Mouse (Mus musculus) olfactory bulb, adult 2 months (tissue): ENCODE measurements around the gene Stub1. TPM values are rescaled to one million over a fixed set of nuclear protein-coding genes. Genes with fewer than 3 reads are reported as not detected.

Experiments
- H3K27ac ChIP-seq: fragments of 200-500 bp; 2 replicates; pipeline ENCODE4 v1.5.1; 2012; ENCODE audit warnings: low read depth, low read length; ENCODE audit not compliant: insufficient read depth
- H3K4me1 ChIP-seq: fragments of 200-500 bp; 2 replicates; pipeline ENCODE4 v1.6.1; 2012; ENCODE audit warnings: low read length; ENCODE audit not compliant: control insufficient read depth, insufficient read depth
- H3K4me3 ChIP-seq: fragments of 200-500 bp; 2 replicates; pipeline ENCODE4 v1.5.1; 2012; ENCODE audit warnings: mild to moderate bottlenecking, low read depth, low read length, moderate library complexity; ENCODE audit not compliant: insufficient read depth
- CTCF ChIP-seq: fragments of 200-500 bp; IDR thresholded peaks from 2 replicates; pipeline ENCODE4 v1.5.1; 2012; ENCODE audit warnings: low read depth, mild to moderate bottlenecking, low read length, moderate library complexity; ENCODE audit not compliant: insufficient read depth
- POLR2A ChIP-seq: fragments of 200-500 bp; IDR thresholded peaks from 2 replicates; pipeline ENCODE4 v1.6.1; 2012; ENCODE audit warnings: mild to moderate bottlenecking, low read depth, low read length, moderate library complexity; ENCODE audit not compliant: insufficient read depth
- WGBS: fragments of 180-500 bp; shearing (Covaris S2); methylation state at CpG from one replicate; pipeline ENCODE4 v1.1.7; 2018; 5-methylcytosine and 5-hydroxymethylcytosine counted together
- polyA plus RNA-seq: library from polyadenylated mRNA; stranded (reverse); fragments of >200 nt; gene quantifications from 2 replicates; pipeline ENCODE4 v1.2.4, GENCODE M21; 2012; ENCODE audit warnings: low replicate concordance; ENCODE audit not compliant: missing spikeins, insufficient read depth, insufficient read length

Stub1 gene
- polyA plus RNA-seq, 1 experiment: not detected

- Histone ChIP-seq H3K27ac (no peak overlapping the region), H3K4me1 (peaks cover 10% of the 10 kb centered on the region), H3K4me3 (no peak overlapping the region)
- WGBS: 92% methylated on average over 2 of the region's 2 CpGs
- no peak for TF ChIP-seq POLR2A
- no peak for TF ChIP-seq CTCF
Observed at GRCm38 (mm10) chr17:25869954-25870353, 36.8 kb upstream of the Stub1 start.

- no peak overlapping the region for H3K4me3 ChIP-seq
- WGBS: 84% methylated on average over 8 of the region's 8 CpGs
- peaks cover 10% of the 10 kb centered on the region for H3K4me1 ChIP-seq
- H3K27ac ChIP-seq: no peak overlapping the region
- TF ChIP-seq POLR2A: no peak
Observed at GRCm38 (mm10) chr17:25869498-25869897, 36.3 kb upstream of the Stub1 start.

GRCm38 (mm10) chr17:25868601-25869191 is 35.5 kb upstream of the Stub1 start, which contains the start of gene Mcrip2:
Mcrip2 (minus strand) TSS chr17:25868764.
- H3K4me1 ChIP-seq: peaks cover 7% of the 10 kb centered on the region
- under 1% methylated on average over 24 of the region's 24 CpGs for WGBS
- TF ChIP-seq CTCF (0 out of 2 replicates have a peak, but pooled peaks have one; percentile 6), POLR2A (peak; percentile 64)
- H3K4me3 ChIP-seq: peak within 1 kb of the TSS; percentile 74
- H3K27ac ChIP-seq: peak within 1 kb of the TSS; percentile 66

- Histone ChIP-seq H3K4me3 (peak overlapping the region; percentile 74), H3K4me1 (peaks cover 7% of the 10 kb centered on the region), H3K27ac (peak overlapping the region; percentile 2; the same call in 1 of the 2 replicates)
- TF ChIP-seq POLR2A: no peak
- TF ChIP-seq CTCF: 0 out of 2 replicates have a peak, but pooled peaks have one; percentile 3
- under 1% methylated on average over 42 of the region's 42 CpGs for WGBS
Observed at GRCm38 (mm10) chr17:25867836-25868600, 34.8 kb upstream of the Stub1 start.

GRCm38 (mm10) chr17:25867509-25867835 is 34.3 kb upstream of the Stub1 start:
- WGBS: 12% methylated on average over 7 of the region's 7 CpGs
- H3K27ac ChIP-seq: no peak overlapping the region
- TF ChIP-seq POLR2A (no peak), CTCF (no peak)
- H3K4me1 ChIP-seq: peaks cover 7% of the 10 kb centered on the region
- H3K4me3 ChIP-seq: peak overlapping the region; percentile 74

GRCm38 (mm10) chr17:25866172-25866571 is 33.0 kb upstream of the Stub1 start:
- 94% methylated on average over 3 of the region's 3 CpGs for WGBS
- Histone ChIP-seq H3K27ac (no peak overlapping the region), H3K4me1 (peaks cover 7% of the 10 kb centered on the region), H3K4me3 (no peak overlapping the region)
- TF ChIP-seq CTCF (no peak), POLR2A (no peak)

- WGBS: 97% methylated on average over 11 of the region's 11 CpGs
- TF ChIP-seq CTCF (no peak), POLR2A (no peak)
- no peak overlapping the region for H3K27ac ChIP-seq
- H3K4me3 ChIP-seq: no peak overlapping the region
- H3K4me1 ChIP-seq: peaks cover 15% of the 10 kb centered on the region
Observed at GRCm38 (mm10) chr17:25865288-25865687, 32.1 kb upstream of the Stub1 start.

- H3K4me3 ChIP-seq: no peak overlapping the region
- H3K4me1 ChIP-seq: peaks cover 18% of the 10 kb centered on the region
- 91% methylated on average over 14 of the region's 14 CpGs for WGBS
- H3K27ac ChIP-seq: no peak overlapping the region
- no peak for TF ChIP-seq CTCF
- TF ChIP-seq POLR2A: no peak
Observed at GRCm38 (mm10) chr17:25864311-25864710, 31.1 kb upstream of the Stub1 start.

GRCm38 (mm10) chr17:25863681-25864080 is 30.5 kb upstream of the Stub1 start:
- H3K4me3 ChIP-seq: no peak overlapping the region
- TF ChIP-seq CTCF (no peak), POLR2A (no peak)
- peaks cover 18% of the 10 kb centered on the region for H3K4me1 ChIP-seq
- no peak overlapping the region for H3K27ac ChIP-seq
- 91% methylated on average over 6 of the region's 6 CpGs for WGBS
